Mouse (Mus musculus) forebrain, embryonic 10.5 days (tissue): Measurements from ENCODE around the gene Grap2. TPM values are rescaled to one million over a fixed set of nuclear protein-coding genes. Genes with fewer than 3 reads are reported as not detected.

Source experiments
- DNase-seq: peaks from one replicate; pipeline ENCODE4 v3.0.0-alpha.2; 2017; ENCODE audit warnings: low spot score; ENCODE audit errors: extremely low spot score
- H3K27ac ChIP-seq: fragments of 300-500 bp; sonication (generic); 2 replicates; pipeline ENCODE4 v1.5.1; 2016; ENCODE audit warnings: mild to moderate bottlenecking
- H3K27me3 ChIP-seq: fragments of 300-500 bp; sonication (generic); 2 replicates; pipeline ENCODE4 v1.6.1; 2016; ENCODE audit warnings: mild to moderate bottlenecking; ENCODE audit not compliant: poor library complexity, severe bottlenecking
- H3K36me3 ChIP-seq: fragments of 300-500 bp; sonication (generic); replicated peaks from 2 replicates; pipeline ENCODE4 v1.6.1; 2016; ENCODE audit warnings: mild to moderate bottlenecking, moderate library complexity
- H3K4me1 ChIP-seq: fragments of 300-500 bp; sonication (generic); 2 replicates; pipeline ENCODE4 v1.6.1; 2016
- H3K4me3 ChIP-seq: fragments of 300-500 bp; sonication (generic); 2 replicates; pipeline ENCODE4 v1.5.1; 2016; ENCODE audit warnings: mild to moderate bottlenecking, moderate library complexity
- H3K9me3 ChIP-seq: fragments of 300-500 bp; sonication (generic); 2 replicates; pipeline ENCODE4 v1.6.1; 2016; ENCODE audit warnings: mild to moderate bottlenecking, moderate library complexity
- WGBS: fragments of 180-500 bp; shearing (Covaris S2); methylation state at CpG from one replicate; pipeline ENCODE4 v1.1.7; 2016; 5-methylcytosine and 5-hydroxymethylcytosine counted together
- polyA plus RNA-seq: library from polyadenylated mRNA; unstranded; fragments of >200 nt; fragmentation: Nextera tagmentation; extraction: Ambion mirVana; gene quantifications from 2 replicates; pipeline ENCODE4 v1.2.1, GENCODE M21; 2016

The Grap2 gene
- polyA plus RNA-seq, 1 experiment from 2014 or later = 1.4 TPM

GRCm38 (mm10) chr15:80592737-80593136 is 20.3 kb downstream of the Grap2 start:
- no peak overlapping the region for H3K4me3 ChIP-seq
- 91% methylated on average over 6 of the region's 6 CpGs for WGBS
- DNase-seq = no peak
- no peak overlapping the region for H3K27ac ChIP-seq
- H3K36me3 ChIP-seq = no peaks in the 10 kb centered on the region
- H3K27me3 ChIP-seq = no peaks in the 10 kb centered on the region
- H3K9me3 ChIP-seq = no peaks in the 10 kb centered on the region
- peaks cover 12% of the 10 kb centered on the region for H3K4me1 ChIP-seq

GRCm38 (mm10) chr15:80593877-80594276 is 21.5 kb downstream of the Grap2 start:
- 80% methylated on average over 5 of the region's 5 CpGs for WGBS
- Histone ChIP-seq H3K27me3 (no peaks in the 10 kb centered on the region), H3K9me3 (no peaks in the 10 kb centered on the region), H3K27ac (no peak overlapping the region), H3K36me3 (no peaks in the 10 kb centered on the region), H3K4me3 (no peak overlapping the region), H3K4me1 (peaks cover 13% of the 10 kb centered on the region)
- DNase-seq = no peak

- Histone ChIP-seq H3K4me1 (peaks cover 33% of the 10 kb centered on the region), H3K9me3 (no peaks in the 10 kb centered on the region), H3K36me3 (no peaks in the 10 kb centered on the region), H3K27ac (no peak overlapping the region), H3K4me3 (no peak overlapping the region), H3K27me3 (no peaks in the 10 kb centered on the region)
- 87% methylated on average over 12 of the region's 12 CpGs for WGBS
- no peak for DNase-seq
Observed at GRCm38 (mm10) chr15:80598750-80599149, 26.4 kb downstream of the Grap2 start.

GRCm38 (mm10) chr15:80599213-80599750 is 26.9 kb downstream of the Grap2 start:
- Histone ChIP-seq H3K36me3 (no peaks in the 10 kb centered on the region), H3K4me3 (no peak overlapping the region), H3K27me3 (no peaks in the 10 kb centered on the region), H3K9me3 (no peaks in the 10 kb centered on the region), H3K27ac (no peak overlapping the region), H3K4me1 (peaks cover 33% of the 10 kb centered on the region)
- WGBS = 63% methylated on average over 16 of the region's 16 CpGs
- DNase-seq = no peak

- Histone ChIP-seq H3K36me3 (no peaks in the 10 kb centered on the region), H3K4me1 (peaks cover 33% of the 10 kb centered on the region), H3K4me3 (no peak overlapping the region), H3K9me3 (no peaks in the 10 kb centered on the region), H3K27ac (no peak overlapping the region), H3K27me3 (no peaks in the 10 kb centered on the region)
- no peak for DNase-seq
- WGBS = 81% methylated on average over 4 of the region's 4 CpGs
Observed at GRCm38 (mm10) chr15:80599843-80600242, 27.4 kb downstream of the Grap2 start.

GRCm38 (mm10) chr15:80601456-80601855 is 29.1 kb downstream of the Grap2 start:
- Histone ChIP-seq H3K27me3 (no peaks in the 10 kb centered on the region), H3K36me3 (no peaks in the 10 kb centered on the region), H3K9me3 (no peaks in the 10 kb centered on the region), H3K4me3 (no peak overlapping the region), H3K4me1 (peaks cover 27% of the 10 kb centered on the region), H3K27ac (no peak overlapping the region)
- WGBS = 74% methylated on average over 7 of the region's 7 CpGs
- DNase-seq = no peak

DNA sequence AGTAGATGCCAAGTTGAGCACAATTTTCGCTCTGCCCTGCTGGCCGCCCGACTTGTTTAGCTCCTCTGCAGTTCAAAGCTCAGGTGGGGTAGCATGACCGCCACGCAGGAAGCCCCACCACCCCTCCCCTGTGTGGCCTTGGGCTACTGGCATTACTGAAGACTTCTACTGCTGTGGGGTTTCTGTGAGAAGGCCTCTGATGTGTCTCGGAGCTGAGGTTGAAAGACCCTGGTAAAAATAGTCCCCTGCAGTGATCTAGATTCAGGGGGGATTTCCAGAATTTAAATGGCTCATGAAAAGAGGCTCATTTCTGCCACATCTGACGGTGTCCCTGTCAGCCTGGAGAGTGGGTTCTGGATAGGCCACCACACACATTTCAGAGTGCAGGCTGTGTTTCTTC is 30.1 kb downstream of the Grap2 start:
- Histone ChIP-seq H3K36me3 (no peaks in the 10 kb centered on the region), H3K4me3 (no peak overlapping the region), H3K27ac (no peak overlapping the region), H3K27me3 (no peaks in the 10 kb centered on the region), H3K9me3 (no peaks in the 10 kb centered on the region), H3K4me1 (peaks cover 26% of the 10 kb centered on the region)
- WGBS = 53% methylated on average over 7 of the region's 7 CpGs
- no peak for DNase-seq

GRCm38 (mm10) chr15:80604026-80604425 is 31.6 kb downstream of the Grap2 start:
- Histone ChIP-seq H3K36me3 (no peaks in the 10 kb centered on the region), H3K27ac (no peak overlapping the region), H3K9me3 (no peaks in the 10 kb centered on the region), H3K4me3 (no peak overlapping the region), H3K4me1 (peaks cover 23% of the 10 kb centered on the region), H3K27me3 (no peaks in the 10 kb centered on the region)
- 87% methylated on average over 6 of the region's 6 CpGs for WGBS
- no peak for DNase-seq

- Histone ChIP-seq H3K4me1 (peaks cover 1% of the 10 kb centered on the region), H3K27ac (no peak overlapping the region), H3K27me3 (no peaks in the 10 kb centered on the region), H3K9me3 (no peaks in the 10 kb centered on the region), H3K4me3 (no peak overlapping the region), H3K36me3 (no peaks in the 10 kb centered on the region)
- no peak for DNase-seq
- WGBS = 92% methylated on average over 3 of the region's 3 CpGs
Observed at GRCm38 (mm10) chr15:80607970-80608369, 35.6 kb downstream of the Grap2 start.

DNA sequence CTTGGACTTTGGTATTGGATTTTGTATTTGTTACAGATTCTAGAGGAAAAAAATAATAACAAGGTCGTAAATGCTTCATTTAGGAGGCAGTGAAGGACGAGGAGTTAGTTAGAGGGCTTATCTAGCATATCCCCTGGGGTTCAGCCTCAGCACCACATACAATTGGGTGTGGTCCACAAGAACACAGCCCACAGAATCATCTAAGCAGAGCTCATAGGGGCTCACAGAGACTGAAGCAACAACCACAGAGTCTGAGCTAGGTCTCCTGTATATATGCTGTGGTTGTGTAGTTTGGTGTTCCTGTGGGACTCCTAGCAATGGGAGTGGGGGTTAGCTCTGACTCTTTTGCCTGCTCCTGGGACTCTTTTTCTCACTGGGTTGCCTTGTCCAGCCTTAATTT is 37.9 kb downstream of the Grap2 start:
- WGBS = 75% methylated on average over 2 of the region's 2 CpGs
- H3K27ac ChIP-seq = no peak overlapping the region
- H3K27me3 ChIP-seq = 0 out of 2 replicates have a peak, but pooled peaks cover 8% of the 10 kb centered on the region
- peaks cover 11% of the 10 kb centered on the region for H3K4me1 ChIP-seq
- no peaks in the 10 kb centered on the region for H3K36me3 ChIP-seq
- no peak overlapping the region for H3K4me3 ChIP-seq
- DNase-seq = no peak
- no peaks in the 10 kb centered on the region for H3K9me3 ChIP-seq

DNA sequence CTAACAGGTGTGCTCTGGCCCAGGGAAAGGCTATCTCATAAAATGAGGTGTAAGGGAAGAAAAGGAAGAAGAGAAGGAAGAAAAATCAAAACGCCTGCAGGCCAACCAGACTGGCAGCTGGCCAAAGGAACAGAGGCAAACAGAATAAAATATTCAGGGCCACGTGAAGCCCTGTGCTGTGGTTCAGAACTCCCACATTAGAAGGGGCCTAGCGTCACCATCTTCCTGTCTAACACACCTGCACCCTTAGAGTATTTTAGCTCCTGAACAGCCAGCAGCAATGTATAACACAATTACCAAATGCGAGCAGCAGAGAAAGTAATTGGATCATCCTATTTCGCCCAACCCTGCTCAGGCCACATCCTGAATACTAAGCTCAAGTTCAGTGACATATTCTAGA is 39.1 kb downstream of the Grap2 start:
- peaks cover 22% of the 10 kb centered on the region for H3K4me1 ChIP-seq
- H3K9me3 ChIP-seq = no peaks in the 10 kb centered on the region
- peaks cover 18% of the 10 kb centered on the region for H3K27me3 ChIP-seq
- no peak overlapping the region for H3K27ac ChIP-seq
- no peak overlapping the region for H3K4me3 ChIP-seq
- no peaks in the 10 kb centered on the region for H3K36me3 ChIP-seq
- no peak for DNase-seq
- 85% methylated on average over 5 of the region's 5 CpGs for WGBS

GRCm38 (mm10) chr15:80613904-80614303 is 41.5 kb downstream of the Grap2 start:
- no peak for DNase-seq
- H3K4me3 ChIP-seq = no peak overlapping the region
- peaks cover 24% of the 10 kb centered on the region for H3K4me1 ChIP-seq
- no peaks in the 10 kb centered on the region for H3K36me3 ChIP-seq
- no peak overlapping the region for H3K27ac ChIP-seq
- H3K27me3 ChIP-seq = peaks cover 31% of the 10 kb centered on the region
- WGBS = 79% methylated on average over 5 of the region's 5 CpGs
- H3K9me3 ChIP-seq = no peaks in the 10 kb centered on the region

GRCm38 (mm10) chr15:80614500-80615289 is 42.3 kb downstream of the Grap2 start:
- peaks cover 31% of the 10 kb centered on the region for H3K27me3 ChIP-seq
- no peaks in the 10 kb centered on the region for H3K9me3 ChIP-seq
- H3K4me1 ChIP-seq = peaks cover 28% of the 10 kb centered on the region
- no peak overlapping the region for H3K27ac ChIP-seq
- no peak for DNase-seq
- H3K36me3 ChIP-seq = no peaks in the 10 kb centered on the region
- H3K4me3 ChIP-seq = no peak overlapping the region
- 72% methylated on average over 17 of the region's 18 CpGs for WGBS
